Mouse (Mus musculus): ENCODE measurements around the gene Mmp24. TPM values are rescaled to one million over a fixed set of nuclear protein-coding genes. Genes with fewer than 3 reads are reported as not detected.

Mmp24 gene
- polyA plus RNA-seq, 1 experiment from 2014 or later = 0.10 TPM

DNA sequence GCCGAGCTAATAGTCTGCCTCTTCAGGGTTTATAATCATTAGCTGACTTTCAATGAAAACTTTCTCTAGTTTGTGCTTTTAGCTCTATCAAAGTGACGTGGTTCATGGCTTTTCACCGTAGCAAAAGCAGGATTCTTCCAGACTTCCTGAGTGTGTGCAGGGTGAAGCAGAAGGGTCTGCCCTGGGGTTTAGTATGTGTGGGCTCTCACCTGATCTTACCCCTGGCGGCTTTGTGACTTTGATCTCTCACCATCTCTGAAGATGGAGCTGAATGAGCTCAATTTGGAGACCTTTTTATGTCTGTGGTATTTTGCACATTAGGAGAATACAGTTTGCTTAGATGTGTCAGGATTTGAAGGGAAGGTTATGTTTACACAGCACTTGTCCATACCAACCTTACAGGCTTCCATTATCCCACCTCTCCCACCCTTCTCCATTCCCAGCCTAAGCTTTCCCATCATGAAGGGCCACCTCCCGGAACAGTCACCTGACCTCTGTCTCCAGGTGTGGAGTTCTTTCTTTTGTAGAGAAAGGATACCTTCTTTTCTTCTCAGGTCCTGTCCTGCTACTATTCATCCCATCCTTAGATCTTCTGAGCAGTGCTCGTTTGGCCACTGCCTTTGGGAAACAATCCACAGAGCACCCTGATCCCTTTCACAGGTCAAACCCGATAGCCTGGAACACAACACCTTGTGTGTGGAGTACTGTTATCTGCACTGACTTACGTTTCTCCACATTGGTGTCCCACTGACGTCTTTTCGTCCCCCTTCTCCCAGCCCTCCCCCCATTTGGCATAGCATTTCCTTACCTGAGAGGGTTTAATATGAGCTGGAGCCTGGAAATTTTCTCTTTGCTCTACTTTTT lies 1.9 kb downstream of the Mmp24 start:
- 67% methylated on average over 10 of the region's 10 CpGs for WGBS
- no peak overlapping the region for H3K4me2 ChIP-seq

GRCm38 (mm10) chr2:155777688-155777985 lies 2.5 kb downstream of the Mmp24 start:
- peaks cover 64% of the 10 kb centered on the region for H3K27me3 ChIP-seq
- no peak overlapping the region for H3K27ac ChIP-seq
- H3K4me3 ChIP-seq (replicated peaks) = no peak overlapping the region
- ATAC-seq (ENCODE audit: insufficient number of reproducible peaks, insufficient read depth, low FRiP score, low TSS enrichment, low read depth) = no peak
- no peaks in the 10 kb centered on the region for H3K36me3 ChIP-seq
- no peak overlapping the region for H3K9ac ChIP-seq (replicated peaks)
- H3K9me3 ChIP-seq = no peaks in the 10 kb centered on the region
- no peak overlapping the region for H3K4me2 ChIP-seq
- peaks cover 7% of the 10 kb centered on the region; the same call in 1 of the 2 replicates for H3K4me1 ChIP-seq (replicated peaks)
- 84% methylated on average over 4 of the region's 4 CpGs for WGBS

More for the DNA sequence above, 1.9 kb downstream of the Mmp24 start:
- no peak for ATAC-seq (ENCODE audit: insufficient number of reproducible peaks, insufficient read depth, low FRiP score, low TSS enrichment, low read depth)
- no peaks in the 10 kb centered on the region for H3K9me3 ChIP-seq
- no peaks in the 10 kb centered on the region for H3K36me3 ChIP-seq
- H3K9ac ChIP-seq (replicated peaks) = no peak overlapping the region
- peaks cover 7% of the 10 kb centered on the region; the same call in 1 of the 2 replicates for H3K4me1 ChIP-seq (replicated peaks)
- peaks cover 70% of the 10 kb centered on the region for H3K27me3 ChIP-seq
- no peak overlapping the region for H3K4me3 ChIP-seq (replicated peaks)
- H3K27ac ChIP-seq = no peak overlapping the region

DNA sequence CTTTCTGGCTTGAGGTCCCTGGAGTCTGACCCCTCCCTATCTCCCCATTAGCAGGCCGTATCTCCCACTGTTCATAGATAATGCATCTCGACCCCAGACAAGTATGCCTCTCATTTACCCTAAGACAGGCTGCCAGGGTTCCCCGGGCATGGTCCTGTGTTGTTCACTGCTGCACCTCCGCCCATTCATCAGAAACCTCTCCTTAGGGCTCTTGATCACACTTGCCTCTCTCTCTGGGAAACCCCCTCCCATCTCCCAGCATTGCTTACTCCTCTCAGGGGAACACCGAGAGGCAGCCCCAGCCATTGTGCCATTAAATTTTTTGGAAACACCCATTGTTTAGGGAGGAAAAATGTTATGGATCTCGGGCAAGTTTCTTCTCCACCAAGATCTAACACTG lies 2.9 kb downstream of the Mmp24 start:
- H3K27me3 ChIP-seq = peaks cover 60% of the 10 kb centered on the region
- no peak overlapping the region for H3K4me2 ChIP-seq
- 78% methylated on average over 6 of the region's 6 CpGs for WGBS
- H3K36me3 ChIP-seq = no peaks in the 10 kb centered on the region
- ATAC-seq (ENCODE audit: insufficient number of reproducible peaks, insufficient read depth, low FRiP score, low TSS enrichment, low read depth) = no peak
- no peak overlapping the region for H3K4me3 ChIP-seq (replicated peaks)
- no peak overlapping the region for H3K9ac ChIP-seq (replicated peaks)
- H3K9me3 ChIP-seq = no peaks in the 10 kb centered on the region
- H3K4me1 ChIP-seq (replicated peaks) = peaks cover 7% of the 10 kb centered on the region; the same call in 1 of the 2 replicates
- no peak overlapping the region for H3K27ac ChIP-seq

- H3K27ac ChIP-seq = no peak overlapping the region
- no peak overlapping the region for H3K4me3 ChIP-seq (replicated peaks)
- H3K36me3 ChIP-seq = no peaks in the 10 kb centered on the region
- no peaks in the 10 kb centered on the region for H3K9me3 ChIP-seq
- peaks cover 50% of the 10 kb centered on the region for H3K27me3 ChIP-seq
- H3K4me1 ChIP-seq (replicated peaks) = peaks cover 7% of the 10 kb centered on the region; the same call in 1 of the 2 replicates
- no peak overlapping the region for H3K9ac ChIP-seq (replicated peaks)
- no peak for ATAC-seq (ENCODE audit: insufficient number of reproducible peaks, insufficient read depth, low FRiP score, low TSS enrichment, low read depth)
- 33% methylated on average over 6 of the region's 7 CpGs for WGBS
- H3K4me2 ChIP-seq = no peak overlapping the region
These were observed 3.9 kb downstream of the Mmp24 start for GRCm38 (mm10) chr2:155779066-155779465.

GRCm38 (mm10) chr2:155779506-155779905 lies 4.4 kb downstream of the Mmp24 start:
- no peak for ATAC-seq (ENCODE audit: insufficient number of reproducible peaks, insufficient read depth, low FRiP score, low TSS enrichment, low read depth)
- peaks cover 7% of the 10 kb centered on the region; the same call in 1 of the 2 replicates for H3K4me1 ChIP-seq (replicated peaks)
- 80% methylated on average over 3 of the region's 3 CpGs for WGBS
- no peaks in the 10 kb centered on the region for H3K36me3 ChIP-seq
- no peaks in the 10 kb centered on the region for H3K9me3 ChIP-seq
- H3K4me2 ChIP-seq = no peak overlapping the region
- H3K4me3 ChIP-seq (replicated peaks) = no peak overlapping the region
- H3K27ac ChIP-seq = no peak overlapping the region
- H3K27me3 ChIP-seq = peaks cover 47% of the 10 kb centered on the region
- no peak overlapping the region for H3K9ac ChIP-seq (replicated peaks)

GRCm38 (mm10) chr2:155784534-155784933 lies 9.4 kb downstream of the Mmp24 start:
- no peaks in the 10 kb centered on the region for H3K36me3 ChIP-seq
- 80% methylated on average over 6 of the region's 6 CpGs for WGBS
- ATAC-seq (ENCODE audit: insufficient number of reproducible peaks, insufficient read depth, low FRiP score, low TSS enrichment, low read depth) = no peak

DNA sequence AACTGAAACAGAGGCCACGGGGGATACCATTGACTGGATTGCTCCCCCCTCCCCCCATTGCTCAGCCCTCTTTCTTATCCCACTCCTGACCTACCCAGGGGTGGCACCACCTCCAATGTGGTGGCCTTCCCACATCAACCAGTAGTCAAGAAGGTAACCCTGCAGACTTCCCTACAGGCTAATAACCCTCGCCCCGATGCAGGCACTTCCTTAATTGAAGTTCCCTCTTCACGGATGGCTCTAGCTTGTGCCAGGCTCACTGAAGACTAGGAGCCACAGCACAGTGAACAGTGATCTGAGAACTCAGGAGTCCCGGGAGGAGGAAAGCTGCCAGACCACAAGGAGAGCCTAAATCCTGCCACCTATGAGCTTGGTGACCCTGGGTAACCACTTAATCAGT lies 11.8 kb downstream of the Mmp24 start:
- Histone ChIP-seq H3K9me3 (no peaks in the 10 kb centered on the region), H3K4me1 (replicated peaks) (no peaks in the 10 kb centered on the region), H3K9ac (replicated peaks) (no peak overlapping the region), H3K36me3 (no peaks in the 10 kb centered on the region), H3K27me3 (peaks cover 17% of the 10 kb centered on the region), H3K4me3 (replicated peaks) (no peak overlapping the region), H3K27ac (no peak overlapping the region), H3K4me2 (no peak overlapping the region)
- 72% methylated on average over 5 of the region's 5 CpGs for WGBS
- ATAC-seq (ENCODE audit: insufficient number of reproducible peaks, insufficient read depth, low FRiP score, low TSS enrichment, low read depth) = no peak

More at GRCm38 (mm10) chr2:155784534-155784933, 9.4 kb downstream of the Mmp24 start:
- Histone ChIP-seq H3K9ac (replicated peaks) (no peak overlapping the region), H3K27me3 (peaks cover 20% of the 10 kb centered on the region), H3K4me3 (replicated peaks) (no peak overlapping the region), H3K9me3 (no peaks in the 10 kb centered on the region), H3K4me2 (no peak overlapping the region), H3K27ac (no peak overlapping the region), H3K4me1 (replicated peaks) (no peaks in the 10 kb centered on the region)

DNA sequence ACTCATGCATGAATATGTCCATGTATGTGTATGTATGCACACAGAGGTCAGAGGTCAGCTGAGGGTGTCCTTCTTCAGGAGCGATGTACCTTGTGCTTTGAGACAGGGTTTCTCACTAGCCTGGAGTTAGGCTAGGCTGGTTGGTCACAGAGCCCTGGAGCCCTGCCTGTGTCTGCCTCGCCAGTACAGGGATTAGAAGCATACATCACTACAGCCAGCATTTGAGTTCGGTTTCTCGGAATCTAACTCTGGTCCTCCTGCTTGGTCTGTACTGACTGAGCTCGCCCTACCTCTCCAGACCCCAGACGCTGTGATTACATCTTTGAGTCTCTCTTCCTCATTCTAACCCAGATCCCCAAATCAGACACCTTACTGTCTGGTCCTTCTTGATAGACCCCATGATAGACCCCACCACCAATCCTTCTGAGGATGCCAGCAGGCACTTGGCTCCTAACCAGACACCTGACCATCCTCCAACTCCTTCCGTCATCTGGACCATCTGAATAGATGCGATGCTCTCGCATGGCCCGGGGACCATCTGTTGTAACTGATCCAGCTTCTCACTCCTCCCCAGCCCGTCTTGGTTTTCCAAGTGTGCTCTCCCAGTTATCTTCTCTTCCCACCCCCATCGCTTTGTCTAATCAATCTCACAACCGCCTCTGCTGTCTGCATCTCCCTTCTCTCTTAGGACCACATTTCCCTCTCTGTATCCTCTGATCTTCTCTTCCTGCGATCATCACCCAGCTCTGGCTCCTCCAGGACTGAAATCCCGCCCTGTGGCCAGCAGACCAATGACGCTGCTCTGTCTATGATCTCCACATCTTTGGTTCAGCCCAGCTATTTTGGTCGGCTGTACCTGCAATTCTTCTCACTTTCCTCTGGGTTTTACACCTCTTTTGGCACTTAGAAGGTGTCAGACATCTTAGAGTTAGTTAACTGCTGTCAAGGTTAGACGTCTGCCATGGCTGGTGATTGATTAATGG lies 13.1 kb downstream of the Mmp24 start:
- WGBS = 59% methylated on average over 18 of the region's 18 CpGs
- no peak overlapping the region for H3K4me3 ChIP-seq (replicated peaks)
- no peaks in the 10 kb centered on the region for H3K36me3 ChIP-seq
- no peak overlapping the region for H3K9ac ChIP-seq (replicated peaks)
- ATAC-seq (ENCODE audit: insufficient number of reproducible peaks, insufficient read depth, low FRiP score, low TSS enrichment, low read depth) = no peak
- peaks cover 5% of the 10 kb centered on the region; the same call in 1 of the 2 replicates for H3K4me1 ChIP-seq (replicated peaks)
- peaks cover 17% of the 10 kb centered on the region for H3K27me3 ChIP-seq
- H3K27ac ChIP-seq = no peak overlapping the region
- no peaks in the 10 kb centered on the region for H3K9me3 ChIP-seq
- H3K4me2 ChIP-seq = no peak overlapping the region

- H3K36me3 ChIP-seq = no peaks in the 10 kb centered on the region
- H3K27me3 ChIP-seq = peaks cover 11% of the 10 kb centered on the region
- no peak overlapping the region for H3K4me3 ChIP-seq (replicated peaks)
- H3K4me2 ChIP-seq = peak overlapping the region; percentile 44
- H3K27ac ChIP-seq = no peak overlapping the region
- no peaks in the 10 kb centered on the region for H3K9me3 ChIP-seq
- H3K9ac ChIP-seq (replicated peaks) = no peak overlapping the region
- ATAC-seq (ENCODE audit: insufficient number of reproducible peaks, insufficient read depth, low FRiP score, low TSS enrichment, low read depth) = no peak
- 21% methylated on average over 12 of the region's 12 CpGs for WGBS
- H3K4me1 ChIP-seq (replicated peaks) = peaks cover 7% of the 10 kb centered on the region; the same call in 1 of the 2 replicates
These were observed 17.8 kb downstream of the Mmp24 start for GRCm38 (mm10) chr2:155792899-155793298.

GRCm38 (mm10) chr2:155794674-155795445 lies 19.7 kb downstream of the Mmp24 start:
- Histone ChIP-seq H3K9me3 (no peaks in the 10 kb centered on the region), H3K36me3 (no peaks in the 10 kb centered on the region), H3K4me1 (replicated peaks) (peaks cover 7% of the 10 kb centered on the region; the same call in 1 of the 2 replicates), H3K27ac (no peak overlapping the region), H3K27me3 (peaks cover 2% of the 10 kb centered on the region; the same call in 1 of the 2 replicates), H3K4me2 (no peak overlapping the region), H3K9ac (replicated peaks) (no peak overlapping the region), H3K4me3 (replicated peaks) (no peak overlapping the region)
- 81% methylated on average over 12 of the region's 12 CpGs for WGBS
- no peak for ATAC-seq (ENCODE audit: insufficient number of reproducible peaks, insufficient read depth, low FRiP score, low TSS enrichment, low read depth)
